Mouse (Mus musculus) hindbrain, embryonic 12.5 days (tissue): ENCODE data around the gene Tnfaip3. TPM values are rescaled to one million over a fixed set of nuclear protein-coding genes. Genes with fewer than 3 reads are reported as not detected.

Experiments
- ATAC-seq: fragments of 200-750 bp; cut with Nextera tagmentation; 2 replicates; pipeline ENCODE4 v1.8.0; 2017; ENCODE audit warnings: moderate TSS enrichment; ENCODE audit not compliant: low FRiP score
- H3K27ac ChIP-seq: fragments of 300-500 bp; sonication (generic); 2 replicates; pipeline ENCODE4 v1.5.1; 2016; ENCODE audit warnings: mild to moderate bottlenecking
- H3K27me3 ChIP-seq: fragments of 300-500 bp; sonication (generic); 2 replicates; pipeline ENCODE4 v1.6.1; 2016; ENCODE audit warnings: mild to moderate bottlenecking
- H3K36me3 ChIP-seq: fragments of 300-500 bp; sonication (generic); 2 replicates; pipeline ENCODE4 v1.6.1; 2016; ENCODE audit warnings: mild to moderate bottlenecking
- H3K4me1 ChIP-seq: fragments of 300-500 bp; sonication (generic); 2 replicates; pipeline ENCODE4 v1.6.1; 2016
- H3K4me2 ChIP-seq: fragments of 300-500 bp; sonication (generic); replicated peaks from 2 replicates; pipeline ENCODE4 v1.6.1; 2016; ENCODE audit warnings: mild to moderate bottlenecking
- H3K4me3 ChIP-seq: fragments of 300-500 bp; sonication (generic); 2 replicates; pipeline ENCODE4 v1.5.1; 2016; ENCODE audit warnings: mild to moderate bottlenecking
- H3K9ac ChIP-seq: fragments of 300-500 bp; sonication (generic); 2 replicates; pipeline ENCODE4 v1.6.1; 2016; ENCODE audit warnings: mild to moderate bottlenecking, moderate library complexity
- H3K9me3 ChIP-seq: fragments of 300-500 bp; sonication (generic); replicated peaks from 2 replicates; pipeline ENCODE4 v1.6.1; 2016; ENCODE audit warnings: mild to moderate bottlenecking
- WGBS: fragments of 180-500 bp; shearing (Covaris S2); methylation state at CpG from one replicate; pipeline ENCODE4 v1.1.7; 2016; 5-methylcytosine and 5-hydroxymethylcytosine counted together
- polyA plus RNA-seq: library from polyadenylated mRNA; unstranded; fragments of >200 nt; fragmentation: Nextera tagmentation; extraction: Ambion mirVana; gene quantifications from 2 replicates; pipeline ENCODE4 v1.2.1, GENCODE M21; 2016

The Tnfaip3 gene
- polyA plus RNA-seq, 1 experiment from 2014 or later, result 2.0 TPM

DNA sequence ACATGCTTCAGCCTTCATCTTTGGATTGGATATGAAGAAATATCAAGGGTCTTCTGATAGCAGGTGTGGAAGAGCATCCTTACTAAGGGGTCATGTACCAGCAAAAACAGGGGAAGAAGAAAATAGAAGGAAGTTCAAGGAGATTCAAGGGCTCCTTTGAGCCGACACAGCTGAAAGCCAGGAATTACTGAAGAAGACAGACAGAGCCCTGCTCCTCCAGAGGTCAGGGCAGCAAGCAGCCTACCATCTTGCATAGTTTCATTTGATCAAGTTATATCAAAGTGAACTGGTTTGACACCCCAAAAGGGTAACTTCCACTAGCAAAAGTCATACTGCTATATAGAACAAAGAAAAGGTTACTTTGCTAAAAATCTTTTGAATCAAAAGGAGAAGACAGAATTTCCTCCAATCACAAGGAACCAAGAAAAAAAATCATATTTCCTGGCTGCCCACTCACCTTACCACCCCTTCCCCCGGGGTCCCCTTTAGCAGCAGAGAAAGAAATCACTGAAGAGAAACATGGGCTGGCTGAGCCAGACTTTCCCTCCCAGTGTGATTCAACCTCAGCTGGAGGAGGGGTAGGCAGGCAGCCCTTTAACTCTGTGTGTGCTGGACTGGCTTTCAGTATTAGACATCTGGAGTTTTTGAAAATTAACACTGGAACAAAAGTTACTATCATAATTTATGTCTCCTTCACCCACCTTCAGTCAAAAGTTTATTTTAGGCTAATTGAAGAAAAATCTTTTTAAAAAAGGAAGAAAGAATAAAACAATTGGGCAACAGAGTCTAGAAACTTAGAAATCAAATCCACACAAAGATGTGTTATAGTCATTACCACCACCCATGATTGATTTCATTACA, 28.2 kb downstream of the Tnfaip3 start:
- no peak for ATAC-seq
- Histone ChIP-seq H3K9me3 (no peaks in the 10 kb centered on the region), H3K36me3 (no peaks in the 10 kb centered on the region), H3K27ac (no peak overlapping the region), H3K4me2 (no peak overlapping the region), H3K4me1 (peaks cover 6% of the 10 kb centered on the region), H3K9ac (no peak overlapping the region), H3K4me3 (no peak overlapping the region), H3K27me3 (no peaks in the 10 kb centered on the region)
- WGBS, result 23% methylated on average over 2 of the region's 2 CpGs

- H3K4me3 ChIP-seq, result no peak overlapping the region
- no peak overlapping the region for H3K27ac ChIP-seq
- WGBS, result 85% methylated on average over 3 of the region's 3 CpGs
- peaks cover 6% of the 10 kb centered on the region for H3K4me1 ChIP-seq
- no peaks in the 10 kb centered on the region for H3K27me3 ChIP-seq
- H3K9ac ChIP-seq, result no peak overlapping the region
- ATAC-seq, result no peak
- H3K4me2 ChIP-seq, result no peak overlapping the region
- H3K9me3 ChIP-seq, result no peaks in the 10 kb centered on the region
- no peaks in the 10 kb centered on the region for H3K36me3 ChIP-seq
Observed at GRCm38 (mm10) chr10:18985516-18985915, 29.9 kb downstream of the Tnfaip3 start.

GRCm38 (mm10) chr10:18983514-18983913, 31.9 kb downstream of the Tnfaip3 start:
- peaks cover 6% of the 10 kb centered on the region for H3K4me1 ChIP-seq
- 82% methylated on average over 6 of the region's 6 CpGs for WGBS
- H3K36me3 ChIP-seq, result no peaks in the 10 kb centered on the region
- no peak overlapping the region for H3K9ac ChIP-seq
- no peaks in the 10 kb centered on the region for H3K27me3 ChIP-seq
- no peaks in the 10 kb centered on the region for H3K9me3 ChIP-seq
- H3K4me3 ChIP-seq, result no peak overlapping the region
- no peak for ATAC-seq
- no peak overlapping the region for H3K27ac ChIP-seq
- H3K4me2 ChIP-seq, result no peak overlapping the region

DNA sequence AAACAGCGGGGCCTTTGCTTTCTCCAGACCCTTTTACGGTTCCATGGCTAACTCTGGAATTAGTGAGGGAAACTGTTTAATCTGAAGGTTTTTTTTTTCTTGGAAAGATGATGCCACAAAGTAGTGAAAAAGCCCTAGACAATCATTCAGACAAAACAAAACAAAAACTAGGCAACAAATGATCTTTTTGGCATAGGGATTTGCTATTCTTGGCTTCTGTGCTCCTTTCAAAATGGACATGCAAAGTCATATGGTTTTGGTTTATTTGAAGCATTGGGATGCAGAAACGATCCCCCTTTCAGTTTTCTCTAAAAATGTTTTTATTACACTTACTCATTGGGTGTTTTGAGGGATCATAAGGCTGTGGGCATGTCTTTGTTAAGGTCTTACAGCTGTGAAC, 41.0 kb downstream of the Tnfaip3 start:
- WGBS, result 84% methylated on average over 3 of the region's 3 CpGs
- ATAC-seq, result no peak

DNA sequence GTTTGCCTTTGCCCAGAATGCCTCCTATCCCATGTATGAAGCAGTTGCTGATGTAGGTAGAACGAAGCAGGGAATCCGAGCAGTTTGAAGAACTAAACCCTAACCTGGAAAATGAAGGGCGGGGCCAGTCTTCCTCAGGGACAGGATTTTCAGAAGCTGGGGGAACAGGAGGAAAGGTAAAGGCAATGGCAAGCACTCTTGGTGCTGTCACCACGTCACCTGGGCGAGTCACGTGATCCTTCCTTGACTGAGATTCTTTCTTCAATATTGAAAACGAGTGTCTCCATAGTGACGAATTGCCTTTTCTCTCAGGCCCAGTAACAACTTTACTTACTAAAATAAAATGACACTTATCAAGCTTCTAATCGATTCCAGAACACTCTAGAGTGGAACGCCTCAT, 48.6 kb downstream of the Tnfaip3 start:
- no peak overlapping the region for H3K4me3 ChIP-seq
- H3K9ac ChIP-seq, result no peak overlapping the region
- no peak for ATAC-seq
- no peaks in the 10 kb centered on the region for H3K36me3 ChIP-seq
- 89% methylated on average over 10 of the region's 10 CpGs for WGBS
- H3K4me1 ChIP-seq, result no peaks in the 10 kb centered on the region
- no peak overlapping the region for H3K27ac ChIP-seq
- H3K9me3 ChIP-seq, result no peaks in the 10 kb centered on the region
- no peak overlapping the region for H3K4me2 ChIP-seq
- no peaks in the 10 kb centered on the region for H3K27me3 ChIP-seq

More for the DNA sequence above, 41.0 kb downstream of the Tnfaip3 start:
- Histone ChIP-seq H3K9me3 (no peaks in the 10 kb centered on the region), H3K4me3 (no peak overlapping the region), H3K27ac (no peak overlapping the region), H3K9ac (no peak overlapping the region), H3K36me3 (no peaks in the 10 kb centered on the region), H3K27me3 (no peaks in the 10 kb centered on the region), H3K4me2 (no peak overlapping the region), H3K4me1 (no peaks in the 10 kb centered on the region)

- 85% methylated on average over 4 of the region's 4 CpGs for WGBS
- Histone ChIP-seq H3K27me3 (no peaks in the 10 kb centered on the region), H3K4me3 (no peak overlapping the region), H3K27ac (no peak overlapping the region), H3K4me1 (no peaks in the 10 kb centered on the region), H3K4me2 (no peak overlapping the region), H3K9me3 (no peaks in the 10 kb centered on the region), H3K9ac (no peak overlapping the region), H3K36me3 (no peaks in the 10 kb centered on the region)
- no peak for ATAC-seq
Observed at GRCm38 (mm10) chr10:18965601-18966000, 49.9 kb downstream of the Tnfaip3 start.

DNA sequence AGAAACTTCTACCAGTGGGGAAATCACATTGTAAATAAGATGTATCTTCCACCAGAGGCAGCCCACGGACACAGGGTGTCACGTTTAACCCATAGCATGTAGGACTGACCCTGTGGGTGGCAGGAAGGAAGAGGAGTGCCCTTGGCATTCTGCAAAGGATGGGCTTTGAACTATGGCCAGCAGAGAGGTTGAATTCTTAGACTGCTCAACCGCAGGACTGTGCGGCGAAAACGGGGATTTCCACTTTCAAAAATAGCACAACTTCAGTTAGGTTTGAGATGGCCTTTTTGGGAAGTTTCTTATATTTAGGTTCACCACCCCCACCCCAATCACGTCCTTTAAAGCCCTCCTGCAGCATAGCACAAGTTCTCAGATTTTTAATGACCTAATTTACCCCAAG, 50.6 kb downstream of the Tnfaip3 start:
- no peak overlapping the region for H3K4me3 ChIP-seq
- no peaks in the 10 kb centered on the region for H3K9me3 ChIP-seq
- no peak overlapping the region for H3K9ac ChIP-seq
- H3K36me3 ChIP-seq, result no peaks in the 10 kb centered on the region
- H3K4me1 ChIP-seq, result no peaks in the 10 kb centered on the region
- H3K27ac ChIP-seq, result no peak overlapping the region
- H3K27me3 ChIP-seq, result no peaks in the 10 kb centered on the region
- no peak for ATAC-seq
- WGBS, result 83% methylated on average over 7 of the region's 7 CpGs
- no peak overlapping the region for H3K4me2 ChIP-seq

DNA sequence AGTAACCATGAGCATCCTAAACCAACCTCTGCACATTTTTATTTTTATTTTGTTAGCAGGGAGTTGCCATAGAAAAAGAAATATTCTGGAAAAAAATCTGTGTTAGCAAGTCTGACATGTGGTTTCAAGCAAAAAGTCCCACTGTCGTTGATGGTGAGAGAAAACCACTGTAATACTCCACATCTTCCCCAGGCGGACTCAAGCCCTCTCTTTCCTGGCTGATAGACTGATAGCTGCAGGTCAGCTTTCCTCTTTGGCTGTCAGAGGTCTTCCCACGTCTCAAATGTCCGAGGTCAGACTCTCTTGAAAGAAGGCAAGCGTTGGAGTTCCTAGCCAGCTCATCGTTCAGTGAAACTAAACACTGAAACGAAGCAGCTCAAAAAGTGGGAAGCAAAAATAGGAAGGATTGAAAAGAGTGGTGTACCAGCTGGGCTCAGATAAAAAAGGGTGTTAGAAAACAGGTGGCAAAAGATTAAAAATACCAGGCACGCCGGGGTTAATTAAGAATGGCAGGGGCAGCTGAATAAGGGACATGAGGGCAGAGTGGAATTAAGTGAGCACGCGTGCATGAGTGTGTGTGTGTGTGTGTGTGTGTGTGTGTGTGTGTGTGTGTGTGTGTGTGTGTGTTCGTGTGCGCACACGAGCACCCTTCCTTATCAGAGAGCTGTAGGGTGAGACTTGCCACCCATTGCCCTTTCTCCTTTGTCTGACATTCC, 55.5 kb downstream of the Tnfaip3 start:
- Histone ChIP-seq H3K36me3 (no peaks in the 10 kb centered on the region), H3K4me3 (no peak overlapping the region), H3K9me3 (no peaks in the 10 kb centered on the region), H3K4me2 (no peak overlapping the region), H3K4me1 (no peaks in the 10 kb centered on the region), H3K9ac (no peak overlapping the region), H3K27me3 (no peaks in the 10 kb centered on the region), H3K27ac (no peak overlapping the region)
- 64% methylated on average over 14 of the region's 14 CpGs for WGBS
- ATAC-seq, result no peak

GRCm38 (mm10) chr10:18953706-18954071, 61.8 kb downstream of the Tnfaip3 start:
- H3K4me1 ChIP-seq, result no peaks in the 10 kb centered on the region
- H3K27me3 ChIP-seq, result no peaks in the 10 kb centered on the region
- no peaks in the 10 kb centered on the region for H3K36me3 ChIP-seq
- H3K9ac ChIP-seq, result no peak overlapping the region
- H3K9me3 ChIP-seq, result no peaks in the 10 kb centered on the region
- ATAC-seq, result no peak
- no peak overlapping the region for H3K27ac ChIP-seq
- no peak overlapping the region for H3K4me2 ChIP-seq
- no peak overlapping the region for H3K4me3 ChIP-seq
- 32% methylated on average over 1 of the region's 1 CpGs for WGBS

DNA sequence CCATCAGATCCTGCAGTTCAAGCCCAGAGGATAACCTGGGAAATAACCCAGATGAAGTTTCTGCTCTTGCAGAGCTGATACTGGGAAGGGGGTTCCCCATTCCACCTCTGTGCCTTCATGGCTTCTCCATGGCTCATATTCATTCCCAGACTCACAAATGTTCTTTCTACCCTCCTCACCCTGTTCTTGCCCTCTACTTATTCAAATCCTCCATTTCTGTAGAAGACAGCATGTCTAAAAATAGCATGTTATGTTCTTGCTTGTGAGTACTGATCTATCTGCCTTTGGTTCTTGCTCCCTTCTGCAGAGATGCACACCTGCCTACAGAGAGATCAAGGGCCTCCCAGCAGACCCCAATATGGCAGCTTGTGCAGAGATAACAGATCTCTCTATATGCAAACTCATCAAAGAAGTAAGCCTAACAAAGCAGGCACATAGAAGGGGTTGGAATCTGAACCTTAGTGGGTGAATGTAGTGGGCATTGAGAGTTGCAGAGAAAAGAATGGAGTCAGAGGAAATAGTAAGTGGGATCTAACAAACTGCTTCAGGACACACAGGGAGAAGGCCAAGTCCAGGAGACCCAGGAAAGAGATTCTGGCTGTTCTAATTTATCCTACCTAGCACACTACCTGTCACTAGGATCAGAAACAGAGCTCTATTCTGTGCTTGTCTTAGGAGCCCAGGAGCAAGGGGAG, 62.3 kb downstream of the Tnfaip3 start:
- no peak overlapping the region for H3K4me3 ChIP-seq
- H3K27ac ChIP-seq, result no peak overlapping the region
- H3K9ac ChIP-seq, result no peak overlapping the region
- H3K36me3 ChIP-seq, result no peaks in the 10 kb centered on the region
- no peak for ATAC-seq
- no peaks in the 10 kb centered on the region for H3K9me3 ChIP-seq
- no peak overlapping the region for H3K4me2 ChIP-seq
- H3K4me1 ChIP-seq, result no peaks in the 10 kb centered on the region
- H3K27me3 ChIP-seq, result no peaks in the 10 kb centered on the region
